Mouse (Mus musculus) spleen, postnatal 14 days (tissue): ENCODE measurements around the gene Ppp2r5e.
"Not testable (repeated sequence)": the region's sequence is repeated elsewhere in the genome, so short reads cannot be mapped to it uniquely, and the experiment has no call there.

Experiments
- DNase-seq, 2 experiments: peaks; one replicate each; pipeline ENCODE4 v3.0.0; 2021 to 2022; ENCODE audit warnings: low spot score in 2 of 2

Gene Ppp2r5e

DNA sequence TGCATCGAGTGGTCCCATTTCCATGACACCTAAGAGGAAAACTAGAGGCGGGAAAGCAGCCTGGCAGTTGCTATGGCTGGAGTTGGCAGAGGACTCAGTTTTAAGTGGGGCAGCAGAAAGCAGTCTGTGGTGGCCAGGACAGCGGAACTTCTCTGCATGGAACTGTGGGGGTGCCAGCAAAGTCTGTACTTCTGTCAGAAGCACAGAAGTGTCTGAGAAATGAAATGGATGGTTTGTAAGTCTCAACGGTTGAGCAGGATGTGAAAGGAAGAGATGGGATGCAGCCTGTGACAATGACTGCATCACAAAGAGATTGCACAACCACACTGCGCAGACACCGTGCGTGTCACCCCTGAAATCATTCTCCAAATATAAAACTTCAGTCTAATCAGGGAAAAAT is 149.8 kb downstream of the Ppp2r5e start:
- no peak for DNase-seq

DNA sequence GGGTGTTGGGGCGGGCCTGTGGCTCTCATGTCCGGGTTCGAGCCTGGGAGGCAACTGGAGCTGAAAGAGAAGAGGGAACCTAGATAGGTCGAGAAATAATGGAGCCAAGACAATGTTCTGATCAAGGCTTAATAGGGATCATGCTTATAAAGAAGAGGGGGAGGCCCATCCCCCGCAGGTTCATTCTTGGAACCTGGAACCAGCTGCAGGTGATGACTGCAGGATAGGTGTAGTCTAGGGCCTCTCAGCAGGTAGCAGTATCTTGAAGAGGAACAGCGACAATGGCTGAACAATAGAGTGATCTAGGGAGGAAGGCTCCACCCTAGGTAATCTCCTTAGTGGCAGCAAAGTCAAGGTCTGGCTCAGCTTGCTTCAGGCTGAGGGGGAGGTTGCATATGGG is 163.6 kb downstream of the Ppp2r5e start:
- DNase-seq, result not testable (repeated sequence)

DNA sequence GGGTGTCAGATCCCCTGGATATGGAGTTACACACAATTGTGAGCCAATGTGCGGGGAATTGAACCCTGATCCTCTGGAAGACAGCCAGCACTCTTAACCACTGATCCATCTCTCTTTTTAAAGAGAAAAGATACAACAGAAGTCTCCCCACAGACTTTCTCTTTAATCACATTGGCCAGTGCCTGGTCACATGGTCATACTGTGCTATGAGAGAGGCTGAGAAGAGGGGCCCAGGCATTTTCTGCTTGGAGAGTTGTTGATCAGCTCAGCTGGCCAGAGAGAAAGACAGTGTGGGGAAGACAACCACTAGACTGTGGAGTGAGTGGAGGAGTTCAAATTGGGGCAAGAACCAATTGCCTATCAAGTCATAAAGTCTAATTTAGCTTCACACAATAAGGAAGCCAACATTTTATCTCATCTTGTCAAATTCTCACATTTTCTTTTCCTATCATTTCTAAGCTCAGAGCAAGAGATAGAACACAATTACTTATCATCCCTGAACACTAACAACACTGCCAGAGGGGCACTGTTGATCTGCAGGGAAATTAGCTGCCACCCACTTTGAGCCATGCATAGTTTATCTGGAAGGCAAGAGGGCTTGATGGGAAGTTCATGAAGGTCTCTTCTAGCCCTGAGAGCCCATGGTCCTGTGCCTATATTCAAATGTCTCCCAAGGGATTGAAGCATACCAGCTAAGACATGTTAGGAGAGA is 166.2 kb downstream of the Ppp2r5e start:
- no peak for DNase-seq

DNA sequence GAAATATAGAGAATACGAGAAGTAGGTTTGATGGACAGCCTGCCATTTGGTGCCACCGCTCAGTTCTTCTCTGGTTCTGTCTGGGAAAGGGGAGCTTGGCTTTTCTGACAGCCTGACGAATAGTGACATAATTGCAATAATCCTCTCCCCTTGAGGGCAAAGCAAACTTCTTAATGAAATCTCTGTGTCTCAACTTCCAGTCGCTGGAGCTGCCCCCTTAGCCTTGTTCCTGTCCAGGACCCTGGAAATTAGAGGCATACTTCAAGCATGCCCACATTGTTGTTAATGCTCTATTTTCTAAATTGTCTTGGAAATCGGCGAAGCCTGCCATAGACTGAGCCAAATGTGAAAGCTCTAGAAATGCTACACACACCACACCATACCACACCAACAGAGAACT is 167.3 kb downstream of the Ppp2r5e start:
- DNase-seq, result no peak

DNA sequence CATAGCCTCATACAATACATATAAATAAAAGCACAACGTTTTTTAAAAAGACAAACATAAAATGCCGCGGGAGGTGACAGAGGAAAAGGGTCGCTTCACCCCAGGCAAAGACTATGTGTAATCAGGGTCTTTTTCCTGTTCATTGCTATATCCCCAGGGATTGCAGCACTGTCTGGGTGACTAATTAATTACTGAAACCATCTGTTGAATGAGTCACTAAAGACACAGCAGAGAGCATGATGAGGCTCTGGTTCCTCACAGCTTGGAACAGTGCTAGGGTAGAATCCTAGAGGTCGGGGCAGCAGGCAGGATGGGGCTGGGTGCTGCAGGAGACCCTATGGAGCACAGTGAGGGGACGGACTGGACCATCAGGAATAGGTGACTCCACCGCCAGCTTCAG is 170.2 kb downstream of the Ppp2r5e start:
- DNase-seq, result no peak

DNA sequence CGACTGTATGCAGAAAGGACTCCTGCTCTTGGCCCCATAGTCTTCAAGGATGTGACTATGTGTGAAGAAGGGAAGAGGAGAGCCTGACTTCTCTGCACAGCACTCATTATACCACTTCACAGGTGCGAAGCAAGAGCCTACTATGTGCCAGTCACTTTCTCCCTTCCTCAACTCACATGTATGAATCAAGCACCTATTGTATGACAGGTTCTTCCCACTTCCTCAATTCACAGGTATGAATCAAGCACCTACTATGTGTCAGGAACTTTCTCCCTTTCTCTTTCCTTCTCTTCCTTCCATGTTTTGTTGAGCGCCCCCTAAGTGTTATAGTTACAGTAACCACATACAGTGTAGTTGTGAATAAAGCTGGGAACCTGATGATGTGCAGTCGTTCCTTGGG is 171.2 kb downstream of the Ppp2r5e start:
- DNase-seq, result no peak

DNA sequence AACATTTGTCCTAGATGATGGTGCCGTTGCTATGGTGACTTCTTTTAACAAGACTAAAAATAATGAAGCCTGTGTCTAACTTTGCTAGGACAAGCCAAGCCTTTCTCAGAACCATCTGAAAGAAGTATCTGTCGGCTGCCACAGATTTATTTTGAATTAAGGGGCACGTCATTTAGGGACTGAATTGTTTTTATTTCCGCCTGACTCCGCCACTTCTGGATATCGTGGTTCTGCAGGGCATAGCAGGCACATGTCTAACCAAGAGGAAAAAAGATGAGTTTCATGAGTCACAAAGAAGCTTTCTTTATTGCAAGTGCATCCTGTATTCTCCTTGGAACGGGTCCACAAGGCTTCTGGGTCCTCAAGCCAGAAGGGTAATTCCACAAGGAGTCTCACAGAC is 171.7 kb downstream of the Ppp2r5e start:
- no peak for DNase-seq

DNA sequence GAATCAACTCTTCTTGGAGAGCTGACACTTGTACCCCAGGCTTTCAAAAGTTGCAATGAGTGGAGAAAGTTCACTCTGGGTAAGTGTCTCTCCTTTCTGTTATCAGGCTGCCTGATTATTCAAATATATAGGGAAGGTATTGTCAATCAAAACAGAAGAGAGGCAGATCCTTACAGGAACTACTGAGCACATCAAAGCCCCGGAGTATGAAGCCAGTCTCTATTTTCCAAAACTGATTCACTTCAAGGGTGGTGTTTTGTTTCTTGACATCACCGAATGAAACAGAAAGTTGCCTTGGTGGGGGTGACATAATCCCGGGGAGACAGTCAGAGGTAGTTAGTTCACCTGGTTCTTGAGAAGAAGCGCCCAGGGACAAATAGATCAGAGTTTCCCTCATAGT is 179.4 kb downstream of the Ppp2r5e start, which contains the start of gene Gphb5:
Gene Gphb5, minus strand, starts transcription at position 101 of the 400 bp plus-strand sequence.
- no peak for DNase-seq

DNA sequence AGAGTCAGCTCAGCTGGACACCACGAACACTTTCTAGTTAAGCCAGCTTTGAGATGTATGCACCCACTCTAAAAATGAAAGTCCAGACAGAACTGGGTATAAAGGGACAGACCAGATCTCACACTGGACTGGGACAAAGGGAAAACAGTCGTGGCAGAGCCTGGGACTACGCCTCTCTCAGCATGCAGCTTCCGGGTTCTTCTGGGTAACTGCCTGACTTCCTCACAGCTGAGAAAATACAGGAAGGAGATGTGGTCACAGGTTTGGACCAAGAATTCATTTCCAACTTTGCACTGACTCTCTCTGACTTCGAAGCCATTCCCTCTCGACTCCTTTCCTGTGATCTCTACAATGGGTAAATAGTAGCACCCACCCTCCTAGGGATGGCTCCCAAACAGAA is 181.1 kb downstream of the Ppp2r5e start:
- no peak for DNase-seq

DNA sequence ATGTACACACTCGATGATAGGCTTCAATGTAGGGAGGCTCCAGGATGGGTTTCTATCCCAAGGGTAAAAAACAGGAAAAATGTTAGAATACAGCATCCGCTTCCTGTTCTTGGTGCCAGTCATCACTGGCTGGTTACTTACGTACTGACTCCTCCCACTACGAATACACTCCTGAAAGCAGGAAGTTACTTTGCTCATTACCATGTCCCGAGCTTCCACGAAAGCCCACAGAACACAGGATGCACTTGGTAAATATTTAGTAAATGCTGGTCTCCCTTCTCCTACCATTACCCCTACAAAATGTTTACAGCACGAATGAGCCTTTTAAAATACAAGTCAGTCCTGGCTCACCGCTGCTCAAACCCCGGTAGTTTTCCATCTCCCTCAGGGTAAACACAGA is 183.1 kb downstream of the Ppp2r5e start:
- no peak for DNase-seq
